8 mouse cellular contexts compared by ENCODE assay signal in the genomic region with DNA sequence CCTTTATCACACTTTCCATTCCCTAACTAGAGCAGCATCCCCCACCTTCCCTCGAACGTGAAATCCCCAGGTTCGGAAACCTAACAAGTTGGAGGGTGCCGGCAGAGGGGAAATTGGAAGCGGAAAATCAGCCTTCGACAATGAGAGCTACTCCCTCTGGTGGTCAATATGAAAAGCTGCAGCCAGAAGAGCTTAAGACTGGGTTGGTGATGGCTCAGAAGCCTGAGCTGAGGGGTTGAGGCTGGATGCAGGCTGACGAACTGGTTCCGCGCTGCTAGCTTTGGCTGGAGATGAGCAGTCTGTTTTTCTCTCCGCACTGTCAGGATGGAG. TPM values are rescaled to one million over a fixed set of nuclear protein-coding genes. Genes with fewer than 3 reads are reported as not detected.
DNase-seq lines count a peak whose midpoint lies in the region; ATAC-seq and TF ChIP-seq lines count a peak whose summit lies in the region.

No protein-coding gene starts in this region.

- no peaks in the 10 kb centered on the region for H3K36me3 ChIP-seq in E14TG2a.4 (ENCODE audit: insufficient read depth, low read length)
- no peaks in the 10 kb centered on the region for H3K36me3 ChIP-seq in liver, embryonic 16.5 days (ENCODE audit: control insufficient read depth, insufficient read depth)
- H3K36me3 ChIP-seq in neural tube, embryonic 15.5 days = no peaks in the 10 kb centered on the region

- peak; percentile 43 for DNase-seq in A20 (ENCODE audit: low read depth, low spot score)
- DNase-seq in cerebellum, adult 9-11 months = peak; percentile 33
- peak; percentile 52 for DNase-seq in kidney, adult 18-20 months
- no peak for DNase-seq in spleen, postnatal 4 days (ENCODE audit: low spot score in 2 of 2)

- H3K27ac ChIP-seq in liver, embryonic 16.5 days (ENCODE audit: low read length) = no peak overlapping the region
- no peak overlapping the region for H3K27ac ChIP-seq in neural tube, embryonic 15.5 days (replicated peaks)

- WGBS in liver, embryonic 16.5 days (ENCODE audit: insufficient replicate concordance) = 3% methylated on average over 10 of the region's 10 CpGs
- under 1% methylated on average over 10 of the region's 10 CpGs for WGBS in neural tube, embryonic 15.5 days

- peaks cover 19% of the 10 kb centered on the region for H3K4me1 ChIP-seq in E14TG2a.4 (replicated peaks; ENCODE audit: low read depth, low read length)
- no peaks in the 10 kb centered on the region for H3K4me1 ChIP-seq in liver, embryonic 16.5 days (ENCODE audit: control insufficient read depth, low read depth, low read length)
- H3K4me1 ChIP-seq in neural tube, embryonic 15.5 days = peaks cover 9% of the 10 kb centered on the region

- H3K9me3 ChIP-seq in E14TG2a.4 (ENCODE audit: low read length) = no peaks in the 10 kb centered on the region
- H3K9me3 ChIP-seq in liver, embryonic 16.5 days (replicated peaks; ENCODE audit: control insufficient read depth, low read length) = no peaks in the 10 kb centered on the region
- no peaks in the 10 kb centered on the region for H3K9me3 ChIP-seq in neural tube, embryonic 15.5 days (replicated peaks)

- H3K4me2 ChIP-seq in liver, embryonic 16.5 days (ENCODE audit: low read depth, low read length) = peak overlapping the region; percentile 55
- H3K4me2 ChIP-seq in neural tube, embryonic 15.5 days = peak overlapping the region; percentile 77

- peaks cover 55% of the 10 kb centered on the region for H3K27me3 ChIP-seq in E14TG2a.4 (ENCODE audit: insufficient read depth, low read length)
- peaks cover 28% of the 10 kb centered on the region for H3K27me3 ChIP-seq in liver, embryonic 16.5 days (ENCODE audit: control insufficient read depth, insufficient read depth, low read depth, low read length)
- peaks cover 12% of the 10 kb centered on the region for H3K27me3 ChIP-seq in neural tube, embryonic 15.5 days (replicated peaks)

- TF ChIP-seq CTCF in E14TG2a.4 (conservative IDR thresholded peaks at IDR 0.05; ENCODE audit: low read length) = peak; percentile 77

- no peak overlapping the region for H3K9ac ChIP-seq in liver, embryonic 16.5 days (ENCODE audit: low read depth, low read length)
- H3K9ac ChIP-seq in neural tube, embryonic 15.5 days (replicated peaks) = 0 out of 2 replicates have a peak overlapping the region, but pooled peaks have one; percentile 38

- ATAC-seq in granulocyte monocyte progenitor cell, adult 5-6 weeks (replicated peaks; ENCODE audit: poor library complexity, severe bottlenecking) = peak; percentile 43
- ATAC-seq in liver, embryonic 16.5 days (ENCODE audit: low read depth) = no peak
- peak; percentile 80 for ATAC-seq in neural tube, embryonic 15.5 days (ENCODE audit: low FRiP score)

- no peak overlapping the region for H3K4me3 ChIP-seq in E14TG2a.4 (replicated peaks; ENCODE audit: low read length)
- peak overlapping the region; percentile 32 for H3K4me3 ChIP-seq in liver, embryonic 16.5 days (ENCODE audit: low read depth, low read length)
- peak overlapping the region; percentile 43 for H3K4me3 ChIP-seq in neural tube, embryonic 15.5 days (replicated peaks)

RNA-seq across cellular contexts. Expression of gene Mogat2, which starts 11.1 kb away (rescaled TPM):
- 1.5 and 6.2 TPM in 2 replicates for total RNA-seq in granulocyte monocyte progenitor cell, adult 5-6 weeks (2014; fragmentation: Nextera tagmentation)
- total RNA-seq in granulocyte monocyte progenitor cell, adult 5-6 weeks (2017) = 3.6 and 4.8 TPM in 2 replicates
- 23.8 and 24.9 TPM in 2 replicates for polyA plus RNA-seq in liver, embryonic 16.5 days (2015; fragmentation: Nextera tagmentation; extraction: Ambion mirVana)
- polyA plus RNA-seq in neural tube, embryonic 15.5 days (2015; fragmentation: Nextera tagmentation; extraction: Ambion mirVana) = 1.1 and 4.1 TPM in 2 replicates

RNA-seq across cellular contexts. Expression of gene Map6, which starts 17.7 kb away (rescaled TPM):
- total RNA-seq in granulocyte monocyte progenitor cell, adult 5-6 weeks (2014; fragmentation: Nextera tagmentation) = not detected in 2 replicates
- total RNA-seq in granulocyte monocyte progenitor cell, adult 5-6 weeks (2017) = not detected in 2 replicates
- polyA plus RNA-seq in liver, embryonic 16.5 days (2015; fragmentation: Nextera tagmentation; extraction: Ambion mirVana) = 0.07 TPM in 1 of 2 replicates, not detected in the other
- polyA plus RNA-seq in neural tube, embryonic 15.5 days (2015; fragmentation: Nextera tagmentation; extraction: Ambion mirVana) = 120 and 146 TPM in 2 replicates

Comparison
In these comparisons a context has a peak if more than half of its experiments do, and no peak if none do; other contexts are left out.
1. DNase-seq: peak in A20 (single experiment), cerebellum, adult 9-11 months (single experiment) and kidney, adult 18-20 months (single experiment); none in spleen, postnatal 4 days (0 of 2).
2. RNA of gene Map6, which starts 17.7 kb away (polyA plus RNA-seq): 120 to 146 TPM in neural tube, embryonic 15.5 days; 0.07 TPM in liver, embryonic 16.5 days; every median in the first group is over 100 times any median in the second.